Mouse (Mus musculus) regulatory T cell (primary cell): ENCODE measurements around the gene Rpl23.

Experiments used
- in situ Hi-C: fragments of 300-600 bp; cut with MboI, MseI; formaldehyde crosslinking; loops from one replicate; pipeline ENCODE4 v1.15.1; 2025; ENCODE audit warnings: high pct_unique_total_duplicates

Rpl23 gene

DNA sequence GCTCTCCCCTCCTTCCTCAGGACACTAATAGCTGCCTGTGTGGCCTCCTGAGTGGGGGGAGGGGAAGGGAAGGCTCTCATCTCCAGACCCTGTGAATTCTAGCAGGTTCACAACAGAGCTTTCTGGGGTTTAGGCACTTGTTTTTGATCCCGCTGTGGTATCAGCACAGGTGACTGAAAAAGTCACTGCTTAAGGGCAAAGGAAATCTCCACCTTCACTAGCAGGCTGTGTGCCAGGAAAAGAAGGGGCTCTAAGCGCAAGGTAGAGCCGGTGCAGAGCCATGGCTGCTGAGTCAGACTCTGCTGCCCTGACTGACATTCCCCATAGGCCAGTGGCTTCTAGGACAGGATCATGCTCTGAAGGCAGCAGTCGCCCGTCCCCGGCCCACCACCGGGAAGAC, 53.5 kb downstream of the Rpl23 start:
- in situ Hi-C loops = no loop called here

- in situ Hi-C loops = no loop called here
These were observed 53.9 kb downstream of the Rpl23 start for GRCm38 (mm10) chr11:97728311-97728710.
